In genomic region chr9:91803372-91803961, GRCm38 (mm10) we compare ENCODE assay signal across 27 mouse cellular contexts.
A peak's percentile ranks its signal among the peaks of the same experiment; 100 is the strongest.
DNase-seq lines count a peak whose midpoint lies in the region; ATAC-seq lines count a peak whose summit lies in the region.
"Had no signal": no experiment of that assay in that cellular context is flagged by ENCODE, and none has a peak within 500 bp of the region (broad histone marks: within the 10 kb centered on the region; RNA-seq: fewer than 3 reads in every experiment).

No protein-coding gene starts in this region.

- ATAC-seq in cerebellum, adult (ENCODE audit: insufficient number of reproducible peaks, low FRiP score, low TSS enrichment): no peak
- peak; percentile 79 for ATAC-seq in forebrain, embryonic 15.5 days (replicated peaks)
- no peak for ATAC-seq in forebrain, embryonic 12.5 days (ENCODE audit: low FRiP score)
- ATAC-seq in lung, embryonic 15.5 days (ENCODE audit: borderline replicate concordance, extremely low read depth, low FRiP score, low TSS enrichment): peak; percentile 39; the same call in 1 of the 2 replicates
- ATAC-seq in forebrain, embryonic 16.5 days: peak; percentile 85
- ATAC-seq: intestine, embryonic 16.5 days; liver, embryonic 12.5 days; lung, postnatal 0 days had no signal

- no peaks in the 10 kb centered on the region for H3K9me3 ChIP-seq in forebrain, embryonic 15.5 days
- no peaks in the 10 kb centered on the region for H3K9me3 ChIP-seq in forebrain, embryonic 12.5 days
- H3K9me3 ChIP-seq in lung, embryonic 15.5 days: no peaks in the 10 kb centered on the region
- no peaks in the 10 kb centered on the region for H3K9me3 ChIP-seq in forebrain, embryonic 16.5 days (ENCODE audit: control insufficient read depth, low read length)
- H3K9me3 ChIP-seq: heart, embryonic 13.5 days; limb, embryonic 13.5 days; liver, embryonic 12.5 days; midbrain, embryonic 10.5 days; neural tube, embryonic 15.5 days had no signal

- peak; percentile 29 for DNase-seq in cerebellum, adult 11-12 months
- no peak for DNase-seq in lung, adult 18-20 months
- no peak for DNase-seq in left cerebral cortex, postnatal 36 days (ENCODE audit: low spot score in 2 of 2)
- DNase-seq: adrenal gland, postnatal 10 days; gastrocnemius, postnatal 25 days; heart, adult 2 months; heart, postnatal 14 days; kidney, adult 9 months; kidney, postnatal 25 days; right cerebral cortex, adult 18-20 months; right cerebral cortex, postnatal 4 days; thymus, adult 2 months; thymus, postnatal 4 days had no signal

- no peak overlapping the region for H3K9ac ChIP-seq in forebrain, embryonic 15.5 days (replicated peaks)
- no peak overlapping the region for H3K9ac ChIP-seq in forebrain, embryonic 12.5 days
- H3K9ac ChIP-seq in lung, embryonic 15.5 days: no peak overlapping the region
- H3K9ac ChIP-seq in forebrain, embryonic 16.5 days (replicated peaks; ENCODE audit: low read depth, low read length): no peak overlapping the region
- H3K9ac ChIP-seq: heart, embryonic 13.5 days; hindbrain, embryonic 14.5 days; limb, embryonic 13.5 days; liver, embryonic 12.5 days; neural tube, embryonic 15.5 days had no signal

- no peak overlapping the region for H3K27ac ChIP-seq in forebrain, embryonic 15.5 days (replicated peaks)
- no peak overlapping the region for H3K27ac ChIP-seq in forebrain, embryonic 12.5 days
- no peak overlapping the region for H3K27ac ChIP-seq in lung, embryonic 15.5 days
- H3K27ac ChIP-seq in forebrain, embryonic 16.5 days (ENCODE audit: low read length): no peak overlapping the region
- H3K27ac ChIP-seq: heart, adult 2 months; heart, embryonic 13.5 days; hindbrain, embryonic 14.5 days; layer of hippocampus, adult 2 months; limb, embryonic 13.5 days; liver, embryonic 12.5 days; midbrain, embryonic 10.5 days; neural tube, embryonic 15.5 days had no signal

- no peaks in the 10 kb centered on the region for H3K36me3 ChIP-seq in forebrain, embryonic 15.5 days
- no peaks in the 10 kb centered on the region for H3K36me3 ChIP-seq in forebrain, embryonic 12.5 days (replicated peaks)
- H3K36me3 ChIP-seq in lung, embryonic 15.5 days: no peaks in the 10 kb centered on the region
- no peaks in the 10 kb centered on the region for H3K36me3 ChIP-seq in forebrain, embryonic 16.5 days (ENCODE audit: control insufficient read depth, insufficient read depth)
- H3K36me3 ChIP-seq: heart, embryonic 13.5 days; limb, embryonic 13.5 days; liver, embryonic 12.5 days; midbrain, embryonic 10.5 days; neural tube, embryonic 15.5 days had no signal

- H3K4me3 ChIP-seq in forebrain, embryonic 15.5 days: no peak overlapping the region
- no peak overlapping the region for H3K4me3 ChIP-seq in forebrain, embryonic 12.5 days (replicated peaks)
- no peak overlapping the region for H3K4me3 ChIP-seq in lung, embryonic 15.5 days
- no peak overlapping the region for H3K4me3 ChIP-seq in forebrain, embryonic 16.5 days (replicated peaks; ENCODE audit: low read length)
- H3K4me3 ChIP-seq: heart, adult 2 months; heart, embryonic 13.5 days; layer of hippocampus, adult 2 months; limb, embryonic 13.5 days; liver, embryonic 12.5 days; midbrain, embryonic 10.5 days; neural tube, embryonic 15.5 days had no signal

- H3K27me3 ChIP-seq in forebrain, embryonic 15.5 days: no peaks in the 10 kb centered on the region
- no peaks in the 10 kb centered on the region for H3K27me3 ChIP-seq in forebrain, embryonic 12.5 days
- no peaks in the 10 kb centered on the region for H3K27me3 ChIP-seq in lung, embryonic 15.5 days
- no peaks in the 10 kb centered on the region for H3K27me3 ChIP-seq in forebrain, embryonic 16.5 days (replicated peaks; ENCODE audit: control insufficient read depth, insufficient read depth, low read length)
- H3K27me3 ChIP-seq: heart, embryonic 13.5 days; limb, embryonic 13.5 days; liver, embryonic 12.5 days; neural tube, embryonic 15.5 days had no signal

- WGBS in forebrain, embryonic 15.5 days: 54% methylated on average over 3 of the region's 3 CpGs
- WGBS in forebrain, embryonic 12.5 days: 88% methylated on average over 3 of the region's 3 CpGs
- WGBS in lung, embryonic 15.5 days: 60% methylated on average over 3 of the region's 3 CpGs
- WGBS in forebrain, embryonic 16.5 days: 62% methylated on average over 3 of the region's 3 CpGs

- intact Hi-C loops in left cerebral cortex, postnatal 36 days (cut with DNase I): no loop called here

- no peaks in the 10 kb centered on the region for H3K4me1 ChIP-seq in forebrain, embryonic 15.5 days
- no peaks in the 10 kb centered on the region for H3K4me1 ChIP-seq in forebrain, embryonic 12.5 days
- H3K4me1 ChIP-seq in lung, embryonic 15.5 days: no peaks in the 10 kb centered on the region
- peaks cover 3% of the 10 kb centered on the region; the same call in 1 of the 2 replicates for H3K4me1 ChIP-seq in forebrain, embryonic 16.5 days (replicated peaks; ENCODE audit: control insufficient read depth, insufficient read depth, low read length)
- H3K4me1 ChIP-seq: heart, embryonic 13.5 days; limb, embryonic 13.5 days; liver, embryonic 12.5 days; midbrain, embryonic 10.5 days; neural tube, embryonic 15.5 days had no signal

- no peak overlapping the region for H3K4me2 ChIP-seq in forebrain, embryonic 15.5 days (replicated peaks)
- H3K4me2 ChIP-seq in forebrain, embryonic 12.5 days: no peak overlapping the region
- no peak overlapping the region for H3K4me2 ChIP-seq in lung, embryonic 15.5 days
- no peak overlapping the region for H3K4me2 ChIP-seq in forebrain, embryonic 16.5 days (ENCODE audit: low read length)
- H3K4me2 ChIP-seq: heart, embryonic 13.5 days; hindbrain, embryonic 14.5 days; limb, embryonic 13.5 days; liver, embryonic 12.5 days; neural tube, embryonic 15.5 days had no signal

Comparison
In these comparisons a context has a peak if more than half of its experiments do, and no peak if none do; other contexts are left out.
1. ATAC-seq: peak in forebrain, embryonic 15.5 days (single experiment), lung, embryonic 15.5 days (single experiment) and forebrain, embryonic 16.5 days (single experiment); none in cerebellum, adult (single experiment) and forebrain, embryonic 12.5 days (single experiment).